Mouse (Mus musculus): Measurements from ENCODE around the gene Tasp1. TPM values are rescaled to one million over a fixed set of nuclear protein-coding genes. Genes with fewer than 3 reads are reported as not detected.
"Not testable (repeated sequence)": the region's sequence is repeated elsewhere in the genome, so short reads cannot be mapped to it uniquely, and the experiment has no call there.

The Tasp1 gene
- polyA plus RNA-seq, 1 experiment from 2014 or later, result 11.8 TPM

GRCm38 (mm10) chr2:140096034-140096433 is 29.4 kb upstream of the Tasp1 start:
- ATAC-seq (ENCODE audit: low read depth), result no peak
- Histone ChIP-seq H3K4me2 (ENCODE audit: low read depth, low read length) (no peak overlapping the region), H3K9ac (ENCODE audit: low read depth, low read length) (no peak overlapping the region), H3K36me3 (ENCODE audit: control insufficient read depth, insufficient read depth) (no peaks in the 10 kb centered on the region), H3K4me1 (ENCODE audit: control insufficient read depth, low read depth, low read length) (peaks cover 15% of the 10 kb centered on the region), H3K27ac (ENCODE audit: low read length) (no peak overlapping the region), H3K9me3 (replicated peaks; ENCODE audit: control insufficient read depth, low read length) (no peaks in the 10 kb centered on the region), H3K27me3 (ENCODE audit: control insufficient read depth, insufficient read depth, low read depth, low read length) (no peaks in the 10 kb centered on the region), H3K4me3 (ENCODE audit: low read depth, low read length) (no peak overlapping the region)
- WGBS (ENCODE audit: insufficient replicate concordance), result 78% methylated on average over 5 of the region's 5 CpGs

GRCm38 (mm10) chr2:140093433-140093832 is 26.8 kb upstream of the Tasp1 start:
- ATAC-seq (ENCODE audit: low read depth), result no peak
- Histone ChIP-seq H3K9ac (ENCODE audit: low read depth, low read length) (no peak overlapping the region), H3K27ac (ENCODE audit: low read length) (no peak overlapping the region), H3K4me3 (ENCODE audit: low read depth, low read length) (no peak overlapping the region), H3K4me2 (ENCODE audit: low read depth, low read length) (no peak overlapping the region), H3K36me3 (ENCODE audit: control insufficient read depth, insufficient read depth) (no peaks in the 10 kb centered on the region), H3K27me3 (ENCODE audit: control insufficient read depth, insufficient read depth, low read depth, low read length) (no peaks in the 10 kb centered on the region), H3K4me1 (ENCODE audit: control insufficient read depth, low read depth, low read length) (peaks cover 15% of the 10 kb centered on the region), H3K9me3 (replicated peaks; ENCODE audit: control insufficient read depth, low read length) (no peaks in the 10 kb centered on the region)
- 79% methylated on average over 5 of the region's 5 CpGs for whole genome bisulfite sequencing (ENCODE audit: insufficient replicate concordance)

GRCm38 (mm10) chr2:140084245-140084644 is 17.6 kb upstream of the Tasp1 start:
- peak; percentile 43; the same call in 1 of the 2 replicates for ATAC-seq (ENCODE audit: low read depth)

GRCm38 (mm10) chr2:140080747-140081577 is 14.4 kb upstream of the Tasp1 start:
- peak; percentile 72 for ATAC-seq (ENCODE audit: low read depth)
- Histone ChIP-seq H3K27me3 (ENCODE audit: control insufficient read depth, insufficient read depth, low read depth, low read length) (no peaks in the 10 kb centered on the region), H3K4me3 (ENCODE audit: low read depth, low read length) (no peak overlapping the region), H3K36me3 (ENCODE audit: control insufficient read depth, insufficient read depth) (no peaks in the 10 kb centered on the region), H3K4me1 (ENCODE audit: control insufficient read depth, low read depth, low read length) (no peaks in the 10 kb centered on the region), H3K27ac (ENCODE audit: low read length) (0 out of 2 replicates have a peak overlapping the region, but pooled peaks have one; percentile 17), H3K9me3 (replicated peaks; ENCODE audit: control insufficient read depth, low read length) (no peaks in the 10 kb centered on the region), H3K9ac (ENCODE audit: low read depth, low read length) (no peak overlapping the region), H3K4me2 (ENCODE audit: low read depth, low read length) (no peak overlapping the region)
- WGBS (ENCODE audit: insufficient replicate concordance), result 58% methylated on average over 11 of the region's 11 CpGs

More at GRCm38 (mm10) chr2:140084245-140084644, 17.6 kb upstream of the Tasp1 start:
- no peak overlapping the region for H3K27ac ChIP-seq (ENCODE audit: low read length)
- no peaks in the 10 kb centered on the region for H3K4me1 ChIP-seq (ENCODE audit: control insufficient read depth, low read depth, low read length)
- WGBS (ENCODE audit: insufficient replicate concordance), result 58% methylated on average over 7 of the region's 7 CpGs
- no peaks in the 10 kb centered on the region for H3K27me3 ChIP-seq (ENCODE audit: control insufficient read depth, insufficient read depth, low read depth, low read length)
- H3K9ac ChIP-seq (ENCODE audit: low read depth, low read length), result no peak overlapping the region
- no peaks in the 10 kb centered on the region for H3K36me3 ChIP-seq (ENCODE audit: control insufficient read depth, insufficient read depth)
- no peak overlapping the region for H3K4me3 ChIP-seq (ENCODE audit: low read depth, low read length)
- H3K9me3 ChIP-seq (replicated peaks; ENCODE audit: control insufficient read depth, low read length), result no peaks in the 10 kb centered on the region
- no peak overlapping the region for H3K4me2 ChIP-seq (ENCODE audit: low read depth, low read length)

GRCm38 (mm10) chr2:140079284-140079683 is 12.7 kb upstream of the Tasp1 start:
- not testable (repeated sequence) for H3K4me3 ChIP-seq (ENCODE audit: low read depth, low read length); H3K4me1 ChIP-seq (ENCODE audit: control insufficient read depth, low read depth, low read length); H3K9ac ChIP-seq (ENCODE audit: low read depth, low read length); H3K27me3 ChIP-seq (ENCODE audit: control insufficient read depth, insufficient read depth, low read depth, low read length); H3K4me2 ChIP-seq (ENCODE audit: low read depth, low read length); H3K27ac ChIP-seq (ENCODE audit: low read length); H3K36me3 ChIP-seq (ENCODE audit: control insufficient read depth, insufficient read depth); H3K9me3 ChIP-seq (replicated peaks; ENCODE audit: control insufficient read depth, low read length); ATAC-seq (ENCODE audit: low read depth)

- ATAC-seq (ENCODE audit: low read depth), result no peak
- Histone ChIP-seq H3K4me3 (ENCODE audit: low read depth, low read length) (no peak overlapping the region), H3K4me1 (ENCODE audit: control insufficient read depth, low read depth, low read length) (no peaks in the 10 kb centered on the region), H3K36me3 (ENCODE audit: control insufficient read depth, insufficient read depth) (no peaks in the 10 kb centered on the region), H3K9ac (ENCODE audit: low read depth, low read length) (no peak overlapping the region), H3K4me2 (ENCODE audit: low read depth, low read length) (no peak overlapping the region), H3K27ac (ENCODE audit: low read length) (no peak overlapping the region), H3K9me3 (replicated peaks; ENCODE audit: control insufficient read depth, low read length) (no peaks in the 10 kb centered on the region), H3K27me3 (ENCODE audit: control insufficient read depth, insufficient read depth, low read depth, low read length) (no peaks in the 10 kb centered on the region)
- WGBS (ENCODE audit: insufficient replicate concordance), result 63% methylated on average over 6 of the region's 6 CpGs
These were observed 12.1 kb upstream of the Tasp1 start for GRCm38 (mm10) chr2:140078600-140079280.

GRCm38 (mm10) chr2:140077476-140077875 is 10.9 kb upstream of the Tasp1 start:
- H3K4me1 ChIP-seq (ENCODE audit: control insufficient read depth, low read depth, low read length), result no peaks in the 10 kb centered on the region
- WGBS (ENCODE audit: insufficient replicate concordance), result 36% methylated on average over 1 of the region's 1 CpGs
- ATAC-seq (ENCODE audit: low read depth), result no peak
- no peak overlapping the region for H3K27ac ChIP-seq (ENCODE audit: low read length)
- H3K4me2 ChIP-seq (ENCODE audit: low read depth, low read length), result no peak overlapping the region
- H3K27me3 ChIP-seq (ENCODE audit: control insufficient read depth, insufficient read depth, low read depth, low read length), result no peaks in the 10 kb centered on the region
- H3K4me3 ChIP-seq (ENCODE audit: low read depth, low read length), result no peak overlapping the region
- no peaks in the 10 kb centered on the region for H3K36me3 ChIP-seq (ENCODE audit: control insufficient read depth, insufficient read depth)
- H3K9me3 ChIP-seq (replicated peaks; ENCODE audit: control insufficient read depth, low read length), result no peaks in the 10 kb centered on the region
- no peak overlapping the region for H3K9ac ChIP-seq (ENCODE audit: low read depth, low read length)

GRCm38 (mm10) chr2:140075150-140075549 is 8.5 kb upstream of the Tasp1 start:
- no peak for ATAC-seq (ENCODE audit: low read depth)
- no peaks in the 10 kb centered on the region for H3K9me3 ChIP-seq (replicated peaks; ENCODE audit: control insufficient read depth, low read length)
- H3K4me3 ChIP-seq (ENCODE audit: low read depth, low read length), result no peak overlapping the region
- H3K36me3 ChIP-seq (ENCODE audit: control insufficient read depth, insufficient read depth), result no peaks in the 10 kb centered on the region
- no peak overlapping the region for H3K9ac ChIP-seq (ENCODE audit: low read depth, low read length)
- H3K4me1 ChIP-seq (ENCODE audit: control insufficient read depth, low read depth, low read length), result no peaks in the 10 kb centered on the region
- H3K4me2 ChIP-seq (ENCODE audit: low read depth, low read length), result no peak overlapping the region
- WGBS (ENCODE audit: insufficient replicate concordance), result 47% methylated on average over 3 of the region's 3 CpGs
- no peak overlapping the region for H3K27ac ChIP-seq (ENCODE audit: low read length)
- 0 out of 2 replicates have a peak, but pooled peaks cover 3% of the 10 kb centered on the region for H3K27me3 ChIP-seq (ENCODE audit: control insufficient read depth, insufficient read depth, low read depth, low read length)

GRCm38 (mm10) chr2:140067516-140067915 is 911 bp upstream of the Tasp1 start:
- Histone ChIP-seq H3K27me3 (ENCODE audit: control insufficient read depth, insufficient read depth, low read depth, low read length) (peaks cover 5% of the 10 kb centered on the region; the same call in 1 of the 2 replicates), H3K4me1 (ENCODE audit: control insufficient read depth, low read depth, low read length) (peaks cover 10% of the 10 kb centered on the region), H3K4me2 (ENCODE audit: low read depth, low read length) (peak overlapping the region; percentile 93), H3K4me3 (ENCODE audit: low read depth, low read length) (peak overlapping the region; percentile 87), H3K9me3 (replicated peaks; ENCODE audit: control insufficient read depth, low read length) (no peaks in the 10 kb centered on the region), H3K36me3 (ENCODE audit: control insufficient read depth, insufficient read depth) (no peaks in the 10 kb centered on the region), H3K9ac (ENCODE audit: low read depth, low read length) (no peak overlapping the region; the same call in 1 of the 2 replicates), H3K27ac (ENCODE audit: low read length) (no peak overlapping the region)
- ATAC-seq (ENCODE audit: low read depth), result no peak
- WGBS (ENCODE audit: insufficient replicate concordance), result 55% methylated on average over 4 of the region's 4 CpGs

Data from liver, embryonic 16.5 days (tissue).